Mouse (Mus musculus) A20 (cell line): ENCODE results near the gene Tm4sf5.

ENCODE experiments used
- DNase-seq: peaks from one replicate; pipeline ENCODE4 v3.0.0-alpha.2; 2011; ENCODE audit warnings: low read depth, low spot score

The Tm4sf5 gene

DNA sequence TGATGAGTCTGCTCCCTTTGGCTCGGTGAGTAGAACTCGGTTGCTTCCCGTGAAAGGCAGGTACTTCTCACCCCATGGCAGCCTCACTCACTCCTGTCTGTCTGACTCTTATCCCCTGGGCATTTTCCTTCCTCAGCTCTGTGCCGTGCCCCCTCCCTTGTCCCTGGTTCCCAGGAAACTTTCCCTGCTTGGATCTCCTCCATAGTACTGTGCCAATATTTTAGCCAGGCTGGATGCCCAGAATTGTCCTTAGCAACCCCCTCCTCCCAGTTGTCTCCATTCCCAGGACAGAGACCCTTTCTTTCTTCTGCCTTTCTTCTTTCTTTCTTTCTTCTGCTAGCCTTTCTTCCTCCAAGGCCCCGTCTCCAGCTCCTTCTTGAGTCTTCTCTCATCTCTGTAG is 36.4 kb downstream of the Tm4sf5 start:
- no peak for DNase-seq

DNA sequence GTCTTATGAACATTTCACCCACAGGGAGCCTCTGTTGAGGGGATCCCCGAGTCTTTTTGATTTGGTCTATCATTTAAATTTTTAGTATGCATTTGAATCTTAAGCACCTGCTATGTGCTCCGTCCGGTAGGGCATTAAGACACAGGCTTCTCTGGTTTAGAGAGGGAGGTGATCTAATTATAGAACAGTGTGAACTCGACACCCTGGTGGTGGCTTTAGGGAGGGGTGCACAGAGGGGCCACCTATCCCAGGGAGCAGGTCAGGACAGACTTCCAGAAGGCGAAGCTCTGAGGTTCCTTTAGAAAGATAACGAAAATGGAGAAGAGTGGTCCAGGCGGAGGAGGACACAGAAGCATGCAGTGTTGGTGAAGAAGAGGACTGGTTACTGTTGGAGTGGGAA is 39.5 kb downstream of the Tm4sf5 start:
- DNase-seq: no peak

GRCm38 (mm10) chr11:70551526-70551925 is 46.5 kb downstream of the Tm4sf5 start:
- no peak for DNase-seq

DNA sequence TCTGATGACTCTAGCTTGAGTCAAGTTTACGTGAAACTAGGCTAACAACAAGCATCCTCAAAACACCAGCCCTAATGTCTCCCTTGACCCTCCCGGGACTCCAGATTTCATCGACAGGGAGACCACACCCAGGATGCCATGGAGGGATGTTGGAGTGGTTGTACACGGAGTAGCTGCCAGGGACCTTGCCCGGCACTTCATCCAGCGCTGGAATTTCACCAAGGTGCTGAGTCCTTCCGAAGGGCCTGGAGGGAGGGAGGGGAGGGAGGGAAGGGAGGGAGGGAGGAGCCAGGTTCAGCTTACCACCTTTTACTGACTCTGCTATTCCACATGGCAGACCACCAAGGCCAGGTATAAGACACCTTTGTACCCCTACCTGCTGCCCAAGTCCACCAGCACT is 48.9 kb downstream of the Tm4sf5 start:
- DNase-seq: no peak

DNA sequence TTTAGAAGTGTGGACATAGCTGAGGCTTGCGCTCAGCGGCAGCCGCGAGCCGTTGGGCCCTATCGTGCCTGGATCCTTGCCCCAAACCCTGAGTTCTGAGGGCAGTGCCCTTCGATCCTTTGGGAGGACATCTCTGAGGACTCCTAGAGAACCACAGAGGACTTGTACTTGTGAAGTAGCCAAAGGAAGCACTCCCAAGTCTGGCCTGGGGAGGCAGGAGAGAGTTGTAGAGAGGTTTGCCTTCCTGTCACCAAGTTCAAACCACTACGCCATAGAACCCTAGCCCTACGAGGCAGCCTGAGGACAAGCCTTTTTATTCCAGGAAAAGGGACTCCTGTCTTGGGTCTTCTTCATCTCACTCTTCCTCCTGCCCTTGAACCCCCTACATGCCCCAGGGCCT is 52.5 kb downstream of the Tm4sf5 start:
- no peak for DNase-seq
